Mouse (Mus musculus) forebrain, embryonic 13.5 days (tissue): Measurements from ENCODE around the gene Treml2. TPM values are rescaled to one million over a fixed set of nuclear protein-coding genes. Genes with fewer than 3 reads are reported as not detected.
"Not testable (repeated sequence)": the region's sequence is repeated elsewhere in the genome, so short reads cannot be mapped to it uniquely, and the experiment has no call there.

Experiments used
- ATAC-seq: fragments of 200-750 bp; cut with Nextera tagmentation; 2 replicates; pipeline ENCODE4 v1.8.0; 2017
- H3K27ac ChIP-seq: fragments of 300-500 bp; sonication (generic); 2 replicates; pipeline ENCODE4 v1.5.1; 2015; ENCODE audit warnings: inconsistent platforms, mild to moderate bottlenecking, moderate library complexity
- H3K27me3 ChIP-seq: fragments of 300-500 bp; sonication (generic); 2 replicates; pipeline ENCODE4 v1.6.1; 2015; ENCODE audit warnings: mild to moderate bottlenecking, inconsistent platforms
- H3K36me3 ChIP-seq: fragments of 300-500 bp; sonication (generic); 2 replicates; pipeline ENCODE4 v1.6.1; 2015; ENCODE audit warnings: mild to moderate bottlenecking, inconsistent platforms; ENCODE audit not compliant: poor library complexity, severe bottlenecking
- H3K4me1 ChIP-seq: fragments of 300-500 bp; sonication (generic); 2 replicates; pipeline ENCODE4 v1.6.1; 2015; ENCODE audit warnings: inconsistent platforms
- H3K4me2 ChIP-seq: fragments of 300-500 bp; sonication (generic); 2 replicates; pipeline ENCODE4 v1.6.1; 2015; ENCODE audit warnings: inconsistent platforms, mild to moderate bottlenecking, moderate library complexity
- H3K4me3 ChIP-seq: fragments of 300-500 bp; sonication (generic); 2 replicates; pipeline ENCODE4 v1.5.1; 2015; ENCODE audit warnings: mild to moderate bottlenecking, inconsistent platforms
- H3K9ac ChIP-seq: fragments of 300-500 bp; sonication (generic); 2 replicates; pipeline ENCODE4 v1.6.1; 2015; ENCODE audit warnings: mild to moderate bottlenecking, inconsistent platforms
- H3K9me3 ChIP-seq: fragments of 300-500 bp; sonication (generic); replicated peaks from 2 replicates; pipeline ENCODE4 v1.6.1; 2016; ENCODE audit warnings: inconsistent platforms
- WGBS: fragments of 180-500 bp; shearing (Covaris S2); methylation state at CpG from one replicate; pipeline ENCODE4 v1.1.7; 2015; 5-methylcytosine and 5-hydroxymethylcytosine counted together
- polyA plus RNA-seq: library from polyadenylated mRNA; unstranded; fragments of >200 nt; fragmentation: Nextera tagmentation; extraction: Ambion mirVana; gene quantifications from 2 replicates; pipeline ENCODE4 v1.2.1, GENCODE M21; 2015

The Treml2 gene
- polyA plus RNA-seq, 1 experiment from 2014 or later = 0.12 TPM

GRCm38 (mm10) chr17:48332524-48332923, 33.2 kb downstream of the Treml2 start:
- no peak overlapping the region for H3K9ac ChIP-seq
- 99% methylated on average over 2 of the region's 2 CpGs for WGBS
- no peak overlapping the region for H3K4me3 ChIP-seq
- H3K27ac ChIP-seq = no peak overlapping the region
- no peaks in the 10 kb centered on the region for H3K36me3 ChIP-seq
- no peaks in the 10 kb centered on the region for H3K9me3 ChIP-seq
- H3K4me1 ChIP-seq = no peaks in the 10 kb centered on the region
- no peak for ATAC-seq
- no peak overlapping the region for H3K4me2 ChIP-seq
- no peaks in the 10 kb centered on the region for H3K27me3 ChIP-seq

- Histone ChIP-seq H3K27me3 (no peaks in the 10 kb centered on the region), H3K4me2 (no peak overlapping the region), H3K36me3 (no peaks in the 10 kb centered on the region), H3K4me1 (no peaks in the 10 kb centered on the region), H3K9ac (no peak overlapping the region), H3K9me3 (no peaks in the 10 kb centered on the region), H3K4me3 (no peak overlapping the region), H3K27ac (no peak overlapping the region)
- ATAC-seq = no peak
- WGBS = 81% methylated on average over 4 of the region's 4 CpGs
Observed at GRCm38 (mm10) chr17:48334186-48334585, 34.9 kb downstream of the Treml2 start.

- H3K27me3 ChIP-seq = no peaks in the 10 kb centered on the region
- no peak overlapping the region for H3K4me2 ChIP-seq
- H3K36me3 ChIP-seq = no peaks in the 10 kb centered on the region
- no peaks in the 10 kb centered on the region for H3K4me1 ChIP-seq
- no peak for ATAC-seq
- WGBS = 4% methylated on average over 6 of the region's 6 CpGs
- no peak overlapping the region for H3K27ac ChIP-seq
- no peak overlapping the region for H3K4me3 ChIP-seq
- no peak overlapping the region for H3K9ac ChIP-seq
- H3K9me3 ChIP-seq = no peaks in the 10 kb centered on the region
Observed at GRCm38 (mm10) chr17:48336857-48337256, 37.6 kb downstream of the Treml2 start.

GRCm38 (mm10) chr17:48340267-48340666, 41.0 kb downstream of the Treml2 start:
- no peak for ATAC-seq
- Histone ChIP-seq H3K4me2 (no peak overlapping the region), H3K9me3 (no peaks in the 10 kb centered on the region), H3K9ac (no peak overlapping the region), H3K27ac (no peak overlapping the region), H3K36me3 (no peaks in the 10 kb centered on the region), H3K4me1 (no peaks in the 10 kb centered on the region), H3K4me3 (no peak overlapping the region), H3K27me3 (no peaks in the 10 kb centered on the region)
- 86% methylated on average over 1 of the region's 1 CpGs for WGBS

GRCm38 (mm10) chr17:48341947-48342346, 42.6 kb downstream of the Treml2 start:
- no peak for ATAC-seq
- H3K4me3 ChIP-seq = no peak overlapping the region

GRCm38 (mm10) chr17:48343065-48343464, 43.8 kb downstream of the Treml2 start:
- Histone ChIP-seq H3K27me3 (no peaks in the 10 kb centered on the region), H3K27ac (no peak overlapping the region), H3K36me3 (no peaks in the 10 kb centered on the region), H3K9ac (no peak overlapping the region), H3K4me1 (no peaks in the 10 kb centered on the region), H3K4me2 (no peak overlapping the region), H3K9me3 (no peaks in the 10 kb centered on the region), H3K4me3 (no peak overlapping the region)
- ATAC-seq = no peak
- 87% methylated on average over 2 of the region's 2 CpGs for WGBS

More at GRCm38 (mm10) chr17:48341947-48342346, 42.6 kb downstream of the Treml2 start:
- H3K27me3 ChIP-seq = no peaks in the 10 kb centered on the region
- H3K4me1 ChIP-seq = no peaks in the 10 kb centered on the region
- no peak overlapping the region for H3K27ac ChIP-seq
- H3K9me3 ChIP-seq = no peaks in the 10 kb centered on the region
- no peak overlapping the region for H3K9ac ChIP-seq
- WGBS = 80% methylated on average over 3 of the region's 3 CpGs
- H3K4me2 ChIP-seq = no peak overlapping the region
- no peaks in the 10 kb centered on the region for H3K36me3 ChIP-seq

- no peak overlapping the region for H3K4me3 ChIP-seq
- H3K9ac ChIP-seq = no peak overlapping the region
- no peaks in the 10 kb centered on the region for H3K4me1 ChIP-seq
- ATAC-seq = no peak
- no peak overlapping the region for H3K27ac ChIP-seq
- no peaks in the 10 kb centered on the region for H3K27me3 ChIP-seq
- no peaks in the 10 kb centered on the region for H3K36me3 ChIP-seq
- no peak overlapping the region for H3K4me2 ChIP-seq
- H3K9me3 ChIP-seq = no peaks in the 10 kb centered on the region
- WGBS = 82% methylated on average over 4 of the region's 4 CpGs
Observed at GRCm38 (mm10) chr17:48345824-48346223, 46.5 kb downstream of the Treml2 start.

GRCm38 (mm10) chr17:48346231-48346630, 46.9 kb downstream of the Treml2 start, which contains the start of gene Trem2:
Gene Trem2 (plus strand): TSS chr17:48346401.
- Histone ChIP-seq H3K4me3 (no peak within 1 kb of the TSS), H3K4me1 (no peaks in the 10 kb centered on the region), H3K4me2 (no peak within 1 kb of the TSS), H3K9me3 (no peaks in the 10 kb centered on the region), H3K9ac (no peak within 1 kb of the TSS), H3K27me3 (no peaks in the 10 kb centered on the region), H3K36me3 (no peaks in the 10 kb centered on the region), H3K27ac (no peak within 1 kb of the TSS)
- WGBS = 84% methylated on average over 5 of the region's 5 CpGs
- no peak for ATAC-seq

- Histone ChIP-seq H3K27ac (no peak overlapping the region), H3K9ac (no peak overlapping the region), H3K4me2 (no peak overlapping the region), H3K4me1 (no peaks in the 10 kb centered on the region), H3K27me3 (no peaks in the 10 kb centered on the region), H3K36me3 (no peaks in the 10 kb centered on the region), H3K9me3 (no peaks in the 10 kb centered on the region), H3K4me3 (no peak overlapping the region)
- 69% methylated on average over 4 of the region's 4 CpGs for WGBS
- no peak for ATAC-seq
Observed at GRCm38 (mm10) chr17:48346834-48347233, 47.5 kb downstream of the Treml2 start.

- ATAC-seq = no peak
- Histone ChIP-seq H3K4me3 (no peak overlapping the region), H3K9ac (no peak overlapping the region), H3K4me1 (no peaks in the 10 kb centered on the region), H3K4me2 (no peak overlapping the region), H3K9me3 (no peaks in the 10 kb centered on the region), H3K27me3 (no peaks in the 10 kb centered on the region), H3K36me3 (no peaks in the 10 kb centered on the region), H3K27ac (no peak overlapping the region)
- WGBS = 75% methylated on average over 2 of the region's 2 CpGs
Observed at GRCm38 (mm10) chr17:48347287-48347686, 48.0 kb downstream of the Treml2 start.

- H3K9me3 ChIP-seq = no peaks in the 10 kb centered on the region
- no peaks in the 10 kb centered on the region for H3K27me3 ChIP-seq
- whole genome bisulfite sequencing = 75% methylated on average over 5 of the region's 5 CpGs
- H3K4me1 ChIP-seq = no peaks in the 10 kb centered on the region
- H3K27ac ChIP-seq = no peak overlapping the region
- no peaks in the 10 kb centered on the region for H3K36me3 ChIP-seq
- no peak overlapping the region for H3K4me3 ChIP-seq
- H3K4me2 ChIP-seq = no peak overlapping the region
- H3K9ac ChIP-seq = no peak overlapping the region
- ATAC-seq = no peak
Observed at GRCm38 (mm10) chr17:48350681-48351193, 51.4 kb downstream of the Treml2 start.

GRCm38 (mm10) chr17:48352976-48353375, 53.7 kb downstream of the Treml2 start:
- H3K9me3 ChIP-seq, H3K27ac ChIP-seq, H3K27me3 ChIP-seq, H3K36me3 ChIP-seq, H3K9ac ChIP-seq, H3K4me1 ChIP-seq, H3K4me2 ChIP-seq, H3K4me3 ChIP-seq, ATAC-seq: not testable (repeated sequence)
- WGBS = 69% methylated on average over 7 of the region's 7 CpGs

- no peak overlapping the region for H3K4me3 ChIP-seq
- no peaks in the 10 kb centered on the region for H3K4me1 ChIP-seq
- H3K4me2 ChIP-seq = no peak overlapping the region
- H3K9me3 ChIP-seq = no peaks in the 10 kb centered on the region
- 92% methylated on average over 3 of the region's 3 CpGs for WGBS
- ATAC-seq = no peak
- no peak overlapping the region for H3K9ac ChIP-seq
- no peaks in the 10 kb centered on the region for H3K27me3 ChIP-seq
- no peak overlapping the region for H3K27ac ChIP-seq
- no peaks in the 10 kb centered on the region for H3K36me3 ChIP-seq
Observed at GRCm38 (mm10) chr17:48355822-48356221, 56.5 kb downstream of the Treml2 start.
